ENCODE assay signal across 11 mouse cellular contexts in genomic region chr7:16908367-16908766, GRCm38 (mm10). TPM values are rescaled to one million over a fixed set of nuclear protein-coding genes. Genes with fewer than 3 reads are reported as not detected.
A peak's percentile ranks its signal among the peaks of the same experiment; 100 is the strongest.
DNase-seq lines count a peak whose midpoint lies in the region; ATAC-seq and TF ChIP-seq lines count a peak whose summit lies in the region.
"Had no signal": no experiment of that assay in that cellular context is flagged by ENCODE, and none has a peak within 500 bp of the region (broad histone marks: within the 10 kb centered on the region; RNA-seq: fewer than 3 reads in every experiment).

No protein-coding gene starts in this region.

- TF ChIP-seq EP300 in stomach, postnatal 0 days (optimal IDR thresholded peaks at IDR 0.05), result no peak

- H3K9me3 ChIP-seq in hindbrain, embryonic 12.5 days (replicated peaks), result no peaks in the 10 kb centered on the region
- H3K9me3 ChIP-seq in hindbrain, embryonic 14.5 days (ENCODE audit: control insufficient read depth, low read length), result no peaks in the 10 kb centered on the region
- no peaks in the 10 kb centered on the region for H3K9me3 ChIP-seq in limb, embryonic 15.5 days
- no peaks in the 10 kb centered on the region for H3K9me3 ChIP-seq in stomach, postnatal 0 days (ENCODE audit: control insufficient read depth, low read length)
- H3K9me3 ChIP-seq: G1E; hindbrain, embryonic 13.5 days had no signal

- no peak overlapping the region for H3K4me2 ChIP-seq in hindbrain, embryonic 12.5 days (replicated peaks)
- H3K4me2 ChIP-seq in hindbrain, embryonic 14.5 days (replicated peaks), result no peak overlapping the region
- H3K4me2 ChIP-seq in limb, embryonic 15.5 days, result peak overlapping the region; percentile 3; the same call in 1 of the 2 replicates
- peak overlapping the region; percentile 17; the same call in 1 of the 2 replicates for H3K4me2 ChIP-seq in stomach, postnatal 0 days (replicated peaks; ENCODE audit: low read depth)
- H3K4me2 ChIP-seq: hindbrain, embryonic 13.5 days had no signal

- WGBS in hindbrain, embryonic 12.5 days, result 53% methylated on average over 11 of the region's 11 CpGs
- 57% methylated on average over 11 of the region's 11 CpGs for WGBS in hindbrain, embryonic 14.5 days
- 4% methylated on average over 11 of the region's 11 CpGs for WGBS in thymus, adult 2 months
- WGBS in limb, embryonic 15.5 days, result 41% methylated on average over 11 of the region's 11 CpGs
- WGBS in stomach, postnatal 0 days, result 28% methylated on average over 11 of the region's 11 CpGs

- no peak overlapping the region for H3K27ac ChIP-seq in hindbrain, embryonic 12.5 days
- H3K27ac ChIP-seq in hindbrain, embryonic 14.5 days, result no peak overlapping the region
- H3K27ac ChIP-seq in thymus, adult 2 months (ENCODE audit: control insufficient read depth, insufficient read depth, low read length), result no peak overlapping the region
- no peak overlapping the region for H3K27ac ChIP-seq in limb, embryonic 15.5 days
- H3K27ac ChIP-seq in stomach, postnatal 0 days (replicated peaks), result no peak overlapping the region
- H3K27ac ChIP-seq: hindbrain, embryonic 13.5 days had no signal

- no peak for DNase-seq in hindbrain, embryonic 14.5 days (ENCODE audit: low spot score)
- DNase-seq in thymus, adult 2 months, result no peak
- DNase-seq in thymus, postnatal 4 days, result no peak
- DNase-seq in stomach, postnatal 0 days (ENCODE audit: low spot score), result no peak
- no peak for DNase-seq in thymus, postnatal 36 days
- DNase-seq in left cerebral cortex, adult 8-10 months (ENCODE audit: low spot score in 2 of 2), result no peak
- DNase-seq: cerebellum, adult 8-10 months had no signal

- no peak for TF ChIP-seq CTCF in thymus, adult 2 months (IDR thresholded peaks at IDR 0.05; ENCODE audit: borderline replicate concordance, control insufficient read depth, extremely low read depth, insufficient read depth, low read length, poor library complexity)
- no peak for TF ChIP-seq CTCF in stomach, postnatal 0 days (IDR thresholded peaks at IDR 0.05; ENCODE audit: low read depth)

- H3K36me3 ChIP-seq in hindbrain, embryonic 12.5 days, result no peaks in the 10 kb centered on the region
- H3K36me3 ChIP-seq in hindbrain, embryonic 14.5 days (replicated peaks; ENCODE audit: control insufficient read depth, insufficient read depth), result 0 out of 2 replicates have a peak, but pooled peaks cover 7% of the 10 kb centered on the region
- H3K36me3 ChIP-seq in thymus, adult 2 months (ENCODE audit: control insufficient read depth, insufficient read depth, low read length), result no peaks in the 10 kb centered on the region
- no peaks in the 10 kb centered on the region for H3K36me3 ChIP-seq in limb, embryonic 15.5 days
- no peaks in the 10 kb centered on the region for H3K36me3 ChIP-seq in stomach, postnatal 0 days (ENCODE audit: control insufficient read depth, insufficient read depth, low read length)
- H3K36me3 ChIP-seq: hindbrain, embryonic 13.5 days had no signal

- H3K4me1 ChIP-seq in hindbrain, embryonic 12.5 days, result peaks cover 49% of the 10 kb centered on the region
- H3K4me1 ChIP-seq in hindbrain, embryonic 14.5 days (replicated peaks; ENCODE audit: control insufficient read depth, insufficient read depth, low read length), result peaks cover 3% of the 10 kb centered on the region; the same call in 1 of the 2 replicates
- H3K4me1 ChIP-seq in thymus, adult 2 months (replicated peaks; ENCODE audit: control insufficient read depth, insufficient read depth, low read length), result peaks cover 35% of the 10 kb centered on the region
- peaks cover 47% of the 10 kb centered on the region for H3K4me1 ChIP-seq in limb, embryonic 15.5 days
- 0 out of 2 replicates have a peak, but pooled peaks cover 4% of the 10 kb centered on the region for H3K4me1 ChIP-seq in stomach, postnatal 0 days (replicated peaks; ENCODE audit: control insufficient read depth, insufficient read depth)

- H3K4me3 ChIP-seq in hindbrain, embryonic 12.5 days, result no peak overlapping the region
- no peak overlapping the region for H3K4me3 ChIP-seq in hindbrain, embryonic 14.5 days (replicated peaks; ENCODE audit: low read length)
- H3K4me3 ChIP-seq in thymus, adult 2 months (ENCODE audit: control insufficient read depth, insufficient read depth, low read length), result peak overlapping the region; percentile 19; the same call in 1 of the 2 replicates
- 0 out of 2 replicates have a peak overlapping the region, but pooled peaks have one; percentile 8 for H3K4me3 ChIP-seq in limb, embryonic 15.5 days
- no peak overlapping the region for H3K4me3 ChIP-seq in stomach, postnatal 0 days (ENCODE audit: low read depth, low read length)
- H3K4me3 ChIP-seq: hindbrain, embryonic 13.5 days had no signal

- H3K9ac ChIP-seq in hindbrain, embryonic 12.5 days, result peak overlapping the region; percentile 41; the same call in 1 of the 2 replicates
- no peak overlapping the region for H3K9ac ChIP-seq in hindbrain, embryonic 14.5 days
- H3K9ac ChIP-seq in limb, embryonic 15.5 days, result no peak overlapping the region
- H3K9ac ChIP-seq in stomach, postnatal 0 days (ENCODE audit: low read length), result no peak overlapping the region

- H3K27me3 ChIP-seq in hindbrain, embryonic 12.5 days, result peaks cover 10% of the 10 kb centered on the region; the same call in 1 of the 2 replicates
- no peaks in the 10 kb centered on the region for H3K27me3 ChIP-seq in hindbrain, embryonic 14.5 days (ENCODE audit: control insufficient read depth, insufficient read depth, low read length)
- no peaks in the 10 kb centered on the region for H3K27me3 ChIP-seq in thymus, adult 2 months (ENCODE audit: control insufficient read depth, insufficient read depth, low read length)
- no peaks in the 10 kb centered on the region for H3K27me3 ChIP-seq in limb, embryonic 15.5 days
- no peaks in the 10 kb centered on the region for H3K27me3 ChIP-seq in stomach, postnatal 0 days (ENCODE audit: control insufficient read depth, insufficient read depth, low read length)

- no peak for ATAC-seq in hindbrain, embryonic 12.5 days (ENCODE audit: low FRiP score)
- ATAC-seq in hindbrain, embryonic 14.5 days (ENCODE audit: low FRiP score), result no peak
- no peak for ATAC-seq in limb, embryonic 15.5 days (ENCODE audit: insufficient number of reproducible peaks, low FRiP score, low TSS enrichment, low read depth)
- no peak for ATAC-seq in stomach, postnatal 0 days (ENCODE audit: low FRiP score, low TSS enrichment)

- no peak for TF ChIP-seq POLR2A in thymus, adult 2 months (IDR thresholded peaks at IDR 0.05; ENCODE audit: control insufficient read depth, extremely low read depth, insufficient read depth, low read length, poor library complexity)

RNA-seq across cellular contexts. Expression of gene Ptgir, which starts 2.1 kb away (rescaled TPM):
- 1.6 and 2.1 TPM in 2 replicates for polyA plus RNA-seq in hindbrain, embryonic 12.5 days (2016; fragmentation: Nextera tagmentation; extraction: Ambion mirVana)
- 0.26 TPM in 1 of 2 replicates, not detected in the other for polyA plus RNA-seq in hindbrain, embryonic 14.5 days (2014; fragmentation: Nextera tagmentation; extraction: Ambion mirVana)
- 11.3 and 11.4 TPM in 2 replicates for polyA plus RNA-seq in thymus, adult 2 months (2012; rRNA removed)
- polyA plus RNA-seq in limb, embryonic 15.5 days (2015; fragmentation: Nextera tagmentation; extraction: Ambion mirVana), result 4.0 and 5.1 TPM in 2 replicates
- 1.5 and 1.6 TPM in 2 replicates for polyA plus RNA-seq in stomach, postnatal 0 days (2015; fragmentation: Nextera tagmentation; extraction: Ambion mirVana)
- total RNA-seq in left cerebral cortex, adult 8-10 months (2022), result under 1 TPM in 3 of 4 experiments, not detected in 1; 0.11 to 0.16 (median 0.13) TPM

RNA-seq across cellular contexts. Expression of gene Calm3, which starts 15.5 kb away (rescaled TPM):
- 185 and 210 TPM in 2 replicates for polyA plus RNA-seq in hindbrain, embryonic 12.5 days (2016; fragmentation: Nextera tagmentation; extraction: Ambion mirVana)
- 510 and 527 TPM in 2 replicates for polyA plus RNA-seq in hindbrain, embryonic 14.5 days (2014; fragmentation: Nextera tagmentation; extraction: Ambion mirVana)
- polyA plus RNA-seq in thymus, adult 2 months (2012; rRNA removed), result 398 and 475 TPM in 2 replicates
- polyA plus RNA-seq in limb, embryonic 15.5 days (2015; fragmentation: Nextera tagmentation; extraction: Ambion mirVana), result 85.8 and 99.4 TPM in 2 replicates
- polyA plus RNA-seq in stomach, postnatal 0 days (2015; fragmentation: Nextera tagmentation; extraction: Ambion mirVana), result 49.1 and 58.7 TPM in 2 replicates
- 1,000 to 10,000 TPM; 1,595 to 1,874 (median 1,737) TPM for total RNA-seq in left cerebral cortex, adult 8-10 months (2022)

RNA-seq across cellular contexts. Expression of gene Gng8, which starts 16.8 kb away (rescaled TPM):
- polyA plus RNA-seq in hindbrain, embryonic 12.5 days (2016; fragmentation: Nextera tagmentation; extraction: Ambion mirVana), result 12.1 and 13.6 TPM in 2 replicates
- 0.78 and 2.5 TPM in 2 replicates for polyA plus RNA-seq in hindbrain, embryonic 14.5 days (2014; fragmentation: Nextera tagmentation; extraction: Ambion mirVana)
- 0.62 and 1.7 TPM in 2 replicates for polyA plus RNA-seq in thymus, adult 2 months (2012; rRNA removed)
- 11.8 and 15.0 TPM in 2 replicates for polyA plus RNA-seq in limb, embryonic 15.5 days (2015; fragmentation: Nextera tagmentation; extraction: Ambion mirVana)
- 7.3 and 7.4 TPM in 2 replicates for polyA plus RNA-seq in stomach, postnatal 0 days (2015; fragmentation: Nextera tagmentation; extraction: Ambion mirVana)
- 1 to 10 TPM; 2.1 to 3.5 (median 3.5) TPM for total RNA-seq in left cerebral cortex, adult 8-10 months (2022)
- total RNA-seq: G1E had no signal
- polyA plus RNA-seq: G1E had no signal

RNA-seq across cellular contexts. Expression of gene Dact3, which starts 33.2 kb away (rescaled TPM):
- polyA plus RNA-seq in hindbrain, embryonic 12.5 days (2016; fragmentation: Nextera tagmentation; extraction: Ambion mirVana), result 9.0 and 10.4 TPM in 2 replicates
- polyA plus RNA-seq in hindbrain, embryonic 14.5 days (2014; fragmentation: Nextera tagmentation; extraction: Ambion mirVana), result 5.8 and 6.6 TPM in 2 replicates
- polyA plus RNA-seq in thymus, adult 2 months (2012; rRNA removed), result 3.8 and 4.4 TPM in 2 replicates
- polyA plus RNA-seq in limb, embryonic 15.5 days (2015; fragmentation: Nextera tagmentation; extraction: Ambion mirVana), result 4.0 TPM in 2 replicates
- polyA plus RNA-seq in stomach, postnatal 0 days (2015; fragmentation: Nextera tagmentation; extraction: Ambion mirVana), result 3.5 and 5.1 TPM in 2 replicates
- 100 to 1,000 TPM; 163 to 169 (median 166) TPM for total RNA-seq in left cerebral cortex, adult 8-10 months (2022)

RNA-seq across cellular contexts. Expression of gene Pnmal2, which starts 36.1 kb away (rescaled TPM):
- polyA plus RNA-seq in hindbrain, embryonic 12.5 days (2016; fragmentation: Nextera tagmentation; extraction: Ambion mirVana), result 55.6 and 60.3 TPM in 2 replicates
- 96.1 and 96.4 TPM in 2 replicates for polyA plus RNA-seq in hindbrain, embryonic 14.5 days (2014; fragmentation: Nextera tagmentation; extraction: Ambion mirVana)
- polyA plus RNA-seq in thymus, adult 2 months (2012; rRNA removed), result 2.2 and 3.0 TPM in 2 replicates
- polyA plus RNA-seq in limb, embryonic 15.5 days (2015; fragmentation: Nextera tagmentation; extraction: Ambion mirVana), result 20.2 and 31.1 TPM in 2 replicates
- polyA plus RNA-seq in stomach, postnatal 0 days (2015; fragmentation: Nextera tagmentation; extraction: Ambion mirVana), result 4.7 and 4.8 TPM in 2 replicates
- 100 to 1,000 TPM; 270 to 304 (median 294) TPM for total RNA-seq in left cerebral cortex, adult 8-10 months (2022)
- polyA plus RNA-seq: G1E had no signal

Comparison
In these comparisons a context has a peak if more than half of its experiments do, and no peak if none do; other contexts are left out.
1. H3K4me2 ChIP-seq: peak in limb, embryonic 15.5 days (single experiment) and stomach, postnatal 0 days (single experiment); none in hindbrain, embryonic 12.5 days (single experiment) and hindbrain, embryonic 14.5 days (single experiment).
2. H3K4me3 ChIP-seq: peak in thymus, adult 2 months (single experiment) and limb, embryonic 15.5 days (single experiment); none in hindbrain, embryonic 12.5 days (single experiment), hindbrain, embryonic 14.5 days (single experiment) and stomach, postnatal 0 days (single experiment).